Mouse (Mus musculus) neutrophil, adult 5-6 weeks (primary cell): ENCODE data around the gene Ccl7. TPM values are rescaled to one million over a fixed set of nuclear protein-coding genes. Genes with fewer than 3 reads are reported as not detected.

Experiments used
- ATAC-seq: fragments of 151-379, 151-347 bp; 2 replicates; pipeline ENCODE4 v1.8.0; 2017; ENCODE audit warnings: mild to moderate bottlenecking, moderate TSS enrichment; ENCODE audit not compliant: insufficient number of reproducible peaks, poor library complexity, low FRiP score, severe bottlenecking; ENCODE audit errors: extremely low read depth
- total RNA-seq: library from RNA; stranded (forward); fragments of 200-1000 nt; gene quantifications from 2 replicates; pipeline ENCODE4 v1.2.3, GENCODE M21; 2017

Ccl7 gene
- total RNA-seq, 1 experiment from 2014 or later: not detected

DNA sequence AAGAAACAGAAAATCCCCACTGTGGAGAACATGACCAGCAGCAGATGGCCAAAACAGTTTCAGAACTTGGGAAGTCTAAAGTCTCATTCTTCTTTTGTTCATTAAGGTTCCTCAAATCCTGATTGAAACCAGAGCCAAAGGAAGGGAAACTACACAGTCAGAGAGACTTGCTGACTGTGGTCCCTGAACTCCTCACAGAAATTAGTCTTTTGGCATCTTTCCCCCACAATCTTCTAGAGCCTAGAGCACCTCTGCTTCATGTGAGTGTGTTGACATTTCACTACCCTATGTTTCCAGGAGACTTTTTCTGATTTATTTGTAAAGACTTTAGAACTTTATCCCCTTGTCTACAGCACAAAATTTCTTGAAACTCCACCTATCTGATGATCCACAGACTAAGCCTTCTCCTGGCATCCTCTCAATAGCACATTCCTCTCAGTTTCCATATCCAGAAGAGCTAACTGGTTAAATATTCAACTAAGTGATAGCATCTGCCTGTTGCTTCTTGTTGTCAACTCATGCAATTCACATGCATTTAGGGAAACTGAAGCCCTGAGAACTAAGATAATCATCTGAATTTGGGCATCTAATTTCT, 32.7 kb downstream of the Ccl7 start:
- no peak for ATAC-seq

DNA sequence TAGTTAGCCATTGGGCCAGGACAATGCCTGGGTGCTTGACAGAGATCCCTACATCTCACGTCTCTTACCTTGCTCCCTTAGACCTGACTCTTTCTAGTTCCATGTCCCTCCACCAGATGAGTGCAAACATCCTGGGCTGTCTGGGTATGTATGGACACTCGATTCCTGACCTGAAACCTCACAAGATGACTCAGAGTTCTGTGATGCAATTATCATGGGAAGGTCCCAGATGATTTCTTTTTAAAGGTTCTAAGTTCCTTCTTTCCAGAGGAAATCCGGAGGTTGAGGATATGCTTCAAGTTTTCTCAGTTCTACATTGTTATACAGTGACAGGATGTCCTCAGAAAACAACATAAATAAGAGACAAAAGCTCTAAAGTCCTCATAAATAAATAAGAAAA, 35.4 kb downstream of the Ccl7 start:
- ATAC-seq: no peak

DNA sequence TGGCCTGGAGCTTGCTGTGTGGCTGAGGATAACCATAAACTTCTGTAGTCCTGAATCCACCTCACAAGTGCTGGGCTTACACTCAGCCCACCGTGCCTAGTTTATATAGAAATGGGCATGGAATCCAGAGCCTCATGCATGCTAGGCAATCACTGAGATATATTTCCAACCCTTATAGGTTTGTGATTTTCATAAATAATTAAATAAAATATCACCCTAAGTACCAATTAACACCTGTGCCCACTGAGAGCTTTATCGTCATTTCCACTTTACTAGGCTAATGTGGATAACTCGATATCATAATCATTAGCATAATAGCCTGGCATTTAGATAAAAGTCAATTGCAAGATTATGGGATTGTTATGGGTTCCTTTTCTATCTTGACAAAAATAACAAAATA, 38.8 kb downstream of the Ccl7 start:
- ATAC-seq: no peak

Other genes starting within 250 kb of the Ccl7 start
- gene 5530401A14Rik, start 185.0 kb upstream of the Ccl7 start, total RNA-seq: not detected in 2 replicates
- not detected in 2 replicates for gene Asic2, start 77.3 kb upstream of the Ccl7 start, total RNA-seq
- 0.58 TPM in 1 of 2 replicates, not detected in the other for gene Ccl2, start 10.1 kb upstream of the Ccl7 start, total RNA-seq
- not detected in 2 replicates for gene Gm17268, start 7.2 kb upstream of the Ccl7 start, total RNA-seq
- not detected in 2 replicates for gene Ccl11, start 12.1 kb downstream of the Ccl7 start, total RNA-seq
- gene Ccl12, start 56.1 kb downstream of the Ccl7 start, total RNA-seq: not detected in 2 replicates
- not detected in 2 replicates for gene Ccl8, start 69.5 kb downstream of the Ccl7 start, total RNA-seq